Mouse (Mus musculus): ENCODE data around the gene Tns1.

DNA sequence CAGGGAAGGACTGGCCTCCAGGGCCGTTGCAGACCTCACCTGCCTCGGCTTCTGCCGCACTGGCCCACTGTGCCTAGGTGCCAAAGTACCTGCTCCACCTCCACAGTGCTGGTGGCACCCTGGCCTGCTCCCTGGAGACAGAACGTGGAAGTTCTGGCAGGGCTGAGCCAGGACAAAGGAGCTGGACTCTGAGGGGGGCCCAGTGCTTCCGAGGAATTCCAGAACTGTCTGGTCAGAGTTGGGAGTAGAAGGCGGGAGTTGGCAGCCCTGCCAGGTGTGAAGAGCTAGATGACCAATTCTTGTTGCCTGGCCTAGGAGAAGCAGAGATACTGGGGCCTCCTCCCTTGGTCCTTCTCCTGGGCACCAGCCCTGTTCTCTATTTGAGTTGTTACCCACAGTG, 76.5 kb downstream of the Tns1 start:
- TF ChIP-seq POLR2A (IDR thresholded peaks at IDR 0.05; ENCODE audit: insufficient read depth, low read depth, low read length) (no peak), CTCF (IDR thresholded peaks at IDR 0.05; ENCODE audit: insufficient read depth, low read depth, low read length) (no peak)
